Mouse (Mus musculus) stomach, postnatal 0 days (tissue): ENCODE measurements around the gene Bckdha.
A peak's percentile ranks its signal among the peaks of the same experiment; 100 is the strongest.

Experiments
- CTCF ChIP-seq: IDR thresholded peaks from 2 replicates; pipeline ENCODE4 v1.5.1; 2016; ENCODE audit warnings: antibody characterized with exemption, low read depth, mild to moderate bottlenecking, moderate library complexity
- EP300 ChIP-seq: optimal IDR thresholded peaks from 2 replicates; pipeline ENCODE3; 2016; ENCODE audit warnings: antibody characterized with exemption

DNA sequence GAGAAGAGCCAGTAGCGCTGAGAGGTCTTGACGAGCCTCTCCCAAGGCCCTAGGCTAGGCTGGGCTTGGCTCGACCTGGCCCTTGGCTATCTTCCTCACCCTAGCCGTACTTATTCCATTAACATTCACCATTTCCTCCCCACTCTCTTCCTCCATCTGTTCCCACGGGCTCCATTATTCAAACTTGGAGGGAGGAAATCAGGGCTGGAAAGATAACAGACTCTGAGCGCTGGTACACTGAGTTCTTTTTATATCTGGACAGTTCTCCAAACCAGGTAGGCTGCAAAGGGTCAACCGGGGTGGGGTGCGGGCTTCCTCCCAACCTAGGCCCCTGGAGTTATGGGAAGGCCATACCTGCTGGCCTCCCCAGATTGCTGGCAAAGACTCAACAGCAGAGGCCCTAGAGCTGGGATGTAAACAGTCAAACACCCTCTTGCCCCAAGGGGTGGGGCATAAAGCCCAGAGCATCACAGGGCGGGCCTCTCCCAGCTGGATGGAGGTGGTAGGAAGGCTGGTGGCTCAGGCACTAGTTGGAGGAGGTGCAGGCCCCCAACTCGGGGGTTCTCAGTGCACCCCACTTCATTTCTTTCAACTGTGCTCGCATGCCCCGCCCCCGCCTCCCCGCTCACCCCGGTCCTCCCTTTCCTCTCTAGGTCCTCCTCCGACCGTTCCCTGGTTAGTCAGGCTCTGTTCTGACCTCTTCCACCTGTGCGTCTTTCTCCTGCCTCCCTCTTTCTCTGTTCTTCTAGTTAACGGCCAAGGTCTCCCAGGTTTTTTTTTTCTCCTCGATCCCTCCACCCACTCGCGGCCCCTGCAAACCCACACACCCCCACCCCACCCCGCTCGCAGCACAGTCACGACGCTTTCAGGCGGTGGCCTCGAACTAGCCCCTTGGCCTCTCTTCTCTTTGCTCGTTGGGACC, 32.0 kb downstream of the Bckdha start, which contains the start of gene B3gnt8:
- no peak for TF ChIP-seq CTCF
- peak; percentile 4 for TF ChIP-seq EP300
